Mouse (Mus musculus) midbrain, embryonic 13.5 days (tissue): Measurements from ENCODE around the gene Paqr5. TPM values are rescaled to one million over a fixed set of nuclear protein-coding genes. Genes with fewer than 3 reads are reported as not detected.

Source experiments
- ATAC-seq: fragments of 200-750 bp; cut with Nextera tagmentation; 2 replicates; pipeline ENCODE4 v1.8.0; 2017; ENCODE audit warnings: mild to moderate bottlenecking, moderate TSS enrichment, moderate library complexity
- H3K27ac ChIP-seq: fragments of 300-500 bp; sonication (generic); 2 replicates; pipeline ENCODE4 v1.5.1; 2015; ENCODE audit warnings: inconsistent platforms, mild to moderate bottlenecking, moderate library complexity
- H3K27me3 ChIP-seq: fragments of 300-500 bp; sonication (generic); 2 replicates; pipeline ENCODE4 v1.6.1; 2015; ENCODE audit warnings: mild to moderate bottlenecking, inconsistent platforms
- H3K36me3 ChIP-seq: fragments of 300-500 bp; sonication (generic); 2 replicates; pipeline ENCODE4 v1.6.1; 2015; ENCODE audit warnings: mild to moderate bottlenecking, inconsistent platforms
- H3K4me1 ChIP-seq: fragments of 300-500 bp; sonication (generic); replicated peaks from 2 replicates; pipeline ENCODE4 v1.6.1; 2015; ENCODE audit warnings: inconsistent platforms
- H3K4me2 ChIP-seq: fragments of 300-500 bp; sonication (generic); replicated peaks from 2 replicates; pipeline ENCODE4 v1.6.1; 2015; ENCODE audit warnings: moderate library complexity, mild to moderate bottlenecking, inconsistent platforms
- H3K4me3 ChIP-seq: fragments of 300-500 bp; sonication (generic); replicated peaks from 2 replicates; pipeline ENCODE4 v1.5.1; 2015; ENCODE audit warnings: mild to moderate bottlenecking, inconsistent platforms
- H3K9ac ChIP-seq: fragments of 300-500 bp; sonication (generic); replicated peaks from 2 replicates; pipeline ENCODE4 v1.6.1; 2015; ENCODE audit warnings: mild to moderate bottlenecking, inconsistent platforms
- H3K9me3 ChIP-seq: fragments of 300-500 bp; sonication (generic); 2 replicates; pipeline ENCODE4 v1.6.1; 2016; ENCODE audit warnings: mild to moderate bottlenecking, inconsistent platforms
- WGBS: fragments of 180-500 bp; shearing (Covaris S2); methylation state at CpG from one replicate; pipeline ENCODE4 v1.1.7; 2015; 5-methylcytosine and 5-hydroxymethylcytosine counted together
- polyA plus RNA-seq: library from polyadenylated mRNA; unstranded; fragments of >200 nt; fragmentation: Nextera tagmentation; extraction: Ambion mirVana; gene quantifications from 2 replicates; pipeline ENCODE4 v1.2.1, GENCODE M21; 2015

The Paqr5 gene
- polyA plus RNA-seq, 1 experiment from 2014 or later, result 0.75 TPM

- Histone ChIP-seq H3K27me3 (no peaks in the 10 kb centered on the region), H3K36me3 (no peaks in the 10 kb centered on the region), H3K4me2 (no peak overlapping the region), H3K4me3 (no peak overlapping the region), H3K9me3 (no peaks in the 10 kb centered on the region), H3K4me1 (peaks cover 18% of the 10 kb centered on the region), H3K9ac (no peak overlapping the region), H3K27ac (no peak overlapping the region)
- 67% methylated on average over 4 of the region's 4 CpGs for whole genome bisulfite sequencing
- ATAC-seq, result no peak
Measured at GRCm38 (mm10) chr9:62007028-62007427, 19.6 kb downstream of the Paqr5 start.

GRCm38 (mm10) chr9:62003611-62004010, 23.0 kb downstream of the Paqr5 start:
- 18% methylated on average over 2 of the region's 2 CpGs for WGBS
- peak; percentile 48; the same call in 1 of the 2 replicates for ATAC-seq

GRCm38 (mm10) chr9:61999653-62000420, 26.8 kb downstream of the Paqr5 start:
- H3K4me1 ChIP-seq, result peaks cover 17% of the 10 kb centered on the region
- no peak overlapping the region for H3K4me2 ChIP-seq
- no peak for ATAC-seq
- H3K4me3 ChIP-seq, result no peak overlapping the region
- H3K27me3 ChIP-seq, result 0 out of 2 replicates have a peak, but pooled peaks cover 3% of the 10 kb centered on the region
- no peak overlapping the region for H3K27ac ChIP-seq
- WGBS, result 82% methylated on average over 6 of the region's 6 CpGs
- no peak overlapping the region for H3K9ac ChIP-seq
- H3K9me3 ChIP-seq, result no peaks in the 10 kb centered on the region
- no peaks in the 10 kb centered on the region for H3K36me3 ChIP-seq

More at GRCm38 (mm10) chr9:62003611-62004010, 23.0 kb downstream of the Paqr5 start:
- Histone ChIP-seq H3K4me3 (no peak overlapping the region), H3K27me3 (0 out of 2 replicates have a peak, but pooled peaks cover 3% of the 10 kb centered on the region), H3K4me2 (no peak overlapping the region), H3K9ac (no peak overlapping the region), H3K27ac (no peak overlapping the region), H3K4me1 (peaks cover 18% of the 10 kb centered on the region), H3K9me3 (no peaks in the 10 kb centered on the region), H3K36me3 (no peaks in the 10 kb centered on the region)

- Histone ChIP-seq H3K4me1 (no peaks in the 10 kb centered on the region), H3K27me3 (0 out of 2 replicates have a peak, but pooled peaks cover 3% of the 10 kb centered on the region), H3K9me3 (no peaks in the 10 kb centered on the region), H3K9ac (no peak overlapping the region), H3K36me3 (no peaks in the 10 kb centered on the region), H3K4me2 (no peak overlapping the region), H3K4me3 (no peak overlapping the region), H3K27ac (no peak overlapping the region)
- WGBS, result 58% methylated on average over 6 of the region's 6 CpGs
- ATAC-seq, result no peak
Measured at GRCm38 (mm10) chr9:61997860-61998259, 28.8 kb downstream of the Paqr5 start.

GRCm38 (mm10) chr9:61991158-61991557, 35.5 kb downstream of the Paqr5 start:
- Histone ChIP-seq H3K9ac (no peak overlapping the region), H3K27me3 (no peaks in the 10 kb centered on the region), H3K36me3 (no peaks in the 10 kb centered on the region), H3K27ac (no peak overlapping the region), H3K9me3 (no peaks in the 10 kb centered on the region), H3K4me3 (no peak overlapping the region), H3K4me2 (no peak overlapping the region), H3K4me1 (no peaks in the 10 kb centered on the region)
- WGBS, result 76% methylated on average over 4 of the region's 4 CpGs
- ATAC-seq, result no peak

- no peak overlapping the region for H3K27ac ChIP-seq
- H3K4me1 ChIP-seq, result no peaks in the 10 kb centered on the region
- no peaks in the 10 kb centered on the region for H3K36me3 ChIP-seq
- H3K4me2 ChIP-seq, result no peak overlapping the region
- H3K9ac ChIP-seq, result no peak overlapping the region
- ATAC-seq, result no peak
- WGBS, result 45% methylated on average over 2 of the region's 3 CpGs
- no peaks in the 10 kb centered on the region for H3K27me3 ChIP-seq
- no peaks in the 10 kb centered on the region for H3K9me3 ChIP-seq
- H3K4me3 ChIP-seq, result no peak overlapping the region
Measured at GRCm38 (mm10) chr9:61990738-61991137, 35.9 kb downstream of the Paqr5 start.

GRCm38 (mm10) chr9:61986055-61986454, 40.6 kb downstream of the Paqr5 start:
- no peak for ATAC-seq
- H3K27ac ChIP-seq, result no peak overlapping the region
- no peak overlapping the region for H3K9ac ChIP-seq
- H3K27me3 ChIP-seq, result no peaks in the 10 kb centered on the region
- no peaks in the 10 kb centered on the region for H3K36me3 ChIP-seq
- no peak overlapping the region for H3K4me3 ChIP-seq
- H3K4me2 ChIP-seq, result no peak overlapping the region
- no peaks in the 10 kb centered on the region for H3K9me3 ChIP-seq
- WGBS, result 90% methylated on average over 7 of the region's 7 CpGs
- no peaks in the 10 kb centered on the region for H3K4me1 ChIP-seq

GRCm38 (mm10) chr9:61985183-61985863, 41.3 kb downstream of the Paqr5 start:
- Histone ChIP-seq H3K27ac (no peak overlapping the region), H3K9ac (no peak overlapping the region), H3K4me3 (no peak overlapping the region), H3K4me1 (no peaks in the 10 kb centered on the region), H3K9me3 (no peaks in the 10 kb centered on the region), H3K27me3 (no peaks in the 10 kb centered on the region), H3K36me3 (no peaks in the 10 kb centered on the region), H3K4me2 (no peak overlapping the region)
- ATAC-seq, result no peak
- 65% methylated on average over 11 of the region's 11 CpGs for WGBS

- H3K4me1 ChIP-seq, result no peaks in the 10 kb centered on the region
- no peak for ATAC-seq
- no peaks in the 10 kb centered on the region for H3K36me3 ChIP-seq
- 93% methylated on average over 7 of the region's 7 CpGs for WGBS
- H3K27me3 ChIP-seq, result no peaks in the 10 kb centered on the region
- no peaks in the 10 kb centered on the region for H3K9me3 ChIP-seq
- H3K27ac ChIP-seq, result no peak overlapping the region
- no peak overlapping the region for H3K4me3 ChIP-seq
- no peak overlapping the region for H3K9ac ChIP-seq
- H3K4me2 ChIP-seq, result no peak overlapping the region
Measured at GRCm38 (mm10) chr9:61982940-61983620, 43.6 kb downstream of the Paqr5 start.

GRCm38 (mm10) chr9:61981876-61982275, 44.8 kb downstream of the Paqr5 start:
- H3K9me3 ChIP-seq, result no peaks in the 10 kb centered on the region
- H3K36me3 ChIP-seq, result no peaks in the 10 kb centered on the region
- H3K4me1 ChIP-seq, result no peaks in the 10 kb centered on the region
- H3K4me3 ChIP-seq, result no peak overlapping the region
- H3K9ac ChIP-seq, result no peak overlapping the region
- no peaks in the 10 kb centered on the region for H3K27me3 ChIP-seq
- H3K4me2 ChIP-seq, result no peak overlapping the region
- 76% methylated on average over 5 of the region's 5 CpGs for WGBS
- H3K27ac ChIP-seq, result no peak overlapping the region
- ATAC-seq, result no peak

- H3K4me2 ChIP-seq, result no peak overlapping the region
- H3K9ac ChIP-seq, result no peak overlapping the region
- WGBS, result 81% methylated on average over 2 of the region's 2 CpGs
- H3K4me1 ChIP-seq, result no peaks in the 10 kb centered on the region
- no peaks in the 10 kb centered on the region for H3K9me3 ChIP-seq
- no peak overlapping the region for H3K4me3 ChIP-seq
- no peaks in the 10 kb centered on the region for H3K27me3 ChIP-seq
- ATAC-seq, result no peak
- no peak overlapping the region for H3K27ac ChIP-seq
- H3K36me3 ChIP-seq, result no peaks in the 10 kb centered on the region
Measured at GRCm38 (mm10) chr9:61979983-61980382, 46.7 kb downstream of the Paqr5 start.
